Mouse (Mus musculus) cerebellum, adult 2 months (tissue): ENCODE results near the gene Dyrk3. TPM values are rescaled to one million over a fixed set of nuclear protein-coding genes. Genes with fewer than 3 reads are reported as not detected.
A peak's percentile ranks its signal among the peaks of the same experiment; 100 is the strongest.

Source experiments
- DNase-seq, 2 experiments: peaks; one replicate each; pipeline ENCODE4 v3.0.0; 2021
- H3K27ac ChIP-seq: fragments of 200-500 bp; 2 replicates; pipeline ENCODE4 v1.5.1; 2012; ENCODE audit warnings: low read length, control low read depth, inconsistent platforms; ENCODE audit not compliant: insufficient read depth
- H3K27me3 ChIP-seq: fragments of 200-500 bp; 2 replicates; pipeline ENCODE4 v1.6.1; 2012; ENCODE audit warnings: inconsistent platforms, mild to moderate bottlenecking, low read length, moderate library complexity; ENCODE audit not compliant: control insufficient read depth, insufficient read depth
- H3K4me1 ChIP-seq: fragments of 200-500 bp; 2 replicates; pipeline ENCODE4 v1.6.1; 2011; ENCODE audit warnings: low read length; ENCODE audit not compliant: control insufficient read depth, insufficient read depth
- H3K4me3 ChIP-seq: fragments of 200-500 bp; replicated peaks from 2 replicates; pipeline ENCODE3; 2011; ENCODE audit warnings: mild to moderate bottlenecking, low read depth, low read length, control low read depth; ENCODE audit not compliant: insufficient read depth
- CTCF ChIP-seq: fragments of 200-500 bp; IDR thresholded peaks from 2 replicates; pipeline ENCODE4 v1.5.1; 2011; ENCODE audit warnings: low read depth, mild to moderate bottlenecking, control low read depth, low read length, moderate library complexity, borderline replicate concordance; ENCODE audit not compliant: insufficient read depth
- POLR2A ChIP-seq: fragments of 200-500 bp; IDR thresholded peaks from 2 replicates; pipeline ENCODE4 v1.6.1; 2011; ENCODE audit warnings: low read length, control low read depth, borderline replicate concordance; ENCODE audit not compliant: insufficient read depth
- WGBS: fragments of 180-500 bp; shearing (Covaris S2); methylation state at CpG from one replicate; pipeline ENCODE4 v1.1.7; 2018; 5-methylcytosine and 5-hydroxymethylcytosine counted together
- polyA plus RNA-seq: library from polyadenylated mRNA; depleted of rRNA; stranded (reverse); fragments of >200 nt; gene quantifications from 2 replicates; pipeline ENCODE4 v1.2.3, GENCODE M21; 2012

Dyrk3 gene
- polyA plus RNA-seq, 1 experiment, result 2.9 TPM

DNA sequence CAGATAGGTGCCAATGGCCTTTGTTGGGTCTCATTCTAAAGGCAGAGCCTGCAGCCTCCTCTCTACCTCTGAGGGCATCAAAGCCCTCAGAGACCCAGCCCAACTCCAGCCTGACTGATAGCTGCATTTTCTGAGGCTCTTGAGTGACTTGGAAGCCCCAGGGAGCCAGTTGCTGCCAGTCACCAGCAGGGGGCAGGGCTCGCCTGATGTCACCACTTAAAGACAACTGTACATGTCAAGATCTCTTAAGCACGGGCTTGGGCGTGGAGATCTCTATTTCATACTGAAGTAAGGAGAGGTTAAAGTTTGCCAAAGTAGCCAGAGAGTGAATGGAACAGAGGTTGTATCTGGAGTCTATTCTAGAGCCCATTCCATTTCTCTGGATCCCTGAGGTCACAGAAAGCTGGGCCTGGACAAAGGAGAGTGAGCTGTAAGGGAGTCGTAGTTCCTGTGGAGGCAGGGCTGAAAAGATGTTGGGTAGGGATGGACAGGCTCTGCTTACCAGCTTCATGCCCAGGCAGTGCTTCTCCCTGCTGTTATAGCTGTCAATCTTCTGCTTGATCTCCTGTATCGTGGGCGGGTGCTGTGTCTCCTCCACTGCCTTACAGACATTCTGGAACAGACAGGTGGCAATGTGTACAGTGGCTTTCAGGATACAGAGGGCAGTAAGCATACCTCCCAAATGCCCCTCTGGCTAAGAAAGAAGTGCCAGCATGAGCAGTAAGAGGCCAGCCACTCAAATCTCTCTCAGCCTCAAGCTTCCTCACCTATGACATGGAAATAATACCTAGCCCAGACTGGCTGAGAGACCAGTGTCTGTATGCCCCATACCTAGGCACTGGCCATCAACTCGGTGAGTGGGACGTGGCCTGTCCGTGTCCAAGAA is 43.7 kb upstream of the Dyrk3 start:
- Histone ChIP-seq H3K27me3 (no peaks in the 10 kb centered on the region), H3K27ac (no peak overlapping the region), H3K4me1 (peaks cover 6% of the 10 kb centered on the region; the same call in 1 of the 2 replicates), H3K4me3 (no peak overlapping the region)
- DNase-seq, result peak; percentile 67 to 72
- no peak for TF ChIP-seq POLR2A
- TF ChIP-seq CTCF, result peak; percentile 85
- WGBS, result 60% methylated on average over 9 of the region's 9 CpGs

DNA sequence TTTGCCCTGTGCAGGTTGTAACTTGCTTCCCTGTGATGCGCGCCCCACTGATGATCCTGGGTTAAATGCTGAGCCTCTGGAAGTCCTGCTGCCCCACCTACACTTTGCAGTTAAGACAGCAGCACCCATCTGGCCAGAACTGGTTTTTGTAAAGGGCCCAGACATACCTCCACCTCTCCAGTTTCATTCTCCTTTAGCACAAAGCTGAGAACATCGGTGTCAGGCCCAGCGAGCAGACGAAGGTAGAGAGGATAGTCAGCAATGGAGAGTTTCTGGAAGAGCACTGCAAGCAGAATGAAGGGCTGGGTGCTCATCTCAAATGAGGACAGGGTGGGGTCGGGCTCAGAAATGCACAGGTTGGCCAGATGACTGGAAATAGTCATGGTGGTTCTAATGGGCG is 42.2 kb upstream of the Dyrk3 start:
- H3K27ac ChIP-seq, result no peak overlapping the region
- WGBS, result 98% methylated on average over 7 of the region's 7 CpGs
- H3K4me3 ChIP-seq, result no peak overlapping the region
- DNase-seq, result no peak
- H3K4me1 ChIP-seq, result peaks cover 6% of the 10 kb centered on the region; the same call in 1 of the 2 replicates
- TF ChIP-seq POLR2A (no peak), CTCF (no peak)
- no peaks in the 10 kb centered on the region for H3K27me3 ChIP-seq

DNA sequence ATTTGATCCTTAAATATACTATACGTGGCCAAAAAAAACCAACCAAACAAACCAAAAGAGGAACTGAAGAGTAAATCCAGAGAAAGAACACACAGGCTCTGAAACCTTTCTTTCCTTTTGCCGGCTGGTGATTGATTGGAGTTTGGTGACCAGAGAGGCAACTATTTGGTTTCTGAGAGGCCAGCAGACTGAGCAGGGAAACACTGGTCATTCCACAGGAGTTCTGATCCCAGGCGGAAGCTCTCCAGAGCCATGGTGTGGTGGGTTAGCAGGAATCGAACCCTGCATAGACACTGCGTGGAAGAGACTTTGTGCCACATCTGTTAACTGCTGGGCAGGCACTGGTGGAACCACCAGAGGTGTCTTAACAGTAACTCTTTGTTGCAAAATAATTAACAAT is 39.9 kb upstream of the Dyrk3 start:
- H3K27me3 ChIP-seq, result no peaks in the 10 kb centered on the region
- H3K4me3 ChIP-seq, result no peak overlapping the region
- no peaks in the 10 kb centered on the region for H3K4me1 ChIP-seq
- no peak for DNase-seq
- no peak overlapping the region for H3K27ac ChIP-seq
- WGBS, result 90% methylated on average over 5 of the region's 5 CpGs
- TF ChIP-seq CTCF (no peak), POLR2A (no peak)

DNA sequence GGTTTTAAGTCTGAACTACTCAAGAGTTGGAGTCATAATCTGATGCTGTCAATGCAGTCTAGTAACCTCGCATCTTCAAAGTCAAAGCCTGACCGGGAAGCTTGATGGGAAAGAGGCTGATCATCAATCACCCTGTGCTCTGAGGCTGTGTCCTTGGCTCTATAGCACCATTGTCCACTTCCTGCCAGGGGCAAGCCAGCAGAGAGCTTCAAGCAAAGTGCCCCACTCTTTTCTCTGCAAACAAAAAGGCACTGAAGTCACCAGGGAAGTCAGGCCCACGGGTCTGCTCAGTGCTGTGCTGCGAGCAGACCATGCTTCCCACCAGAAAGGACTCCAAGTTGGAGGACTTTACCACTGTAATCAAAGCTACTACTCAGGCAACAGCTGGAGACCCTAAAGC is 39.1 kb upstream of the Dyrk3 start:
- no peak for TF ChIP-seq POLR2A
- TF ChIP-seq CTCF, result no peak
- no peaks in the 10 kb centered on the region for H3K27me3 ChIP-seq
- H3K27ac ChIP-seq, result no peak overlapping the region
- no peak overlapping the region for H3K4me3 ChIP-seq
- DNase-seq, result no peak
- 87% methylated on average over 4 of the region's 4 CpGs for WGBS
- no peaks in the 10 kb centered on the region for H3K4me1 ChIP-seq

DNA sequence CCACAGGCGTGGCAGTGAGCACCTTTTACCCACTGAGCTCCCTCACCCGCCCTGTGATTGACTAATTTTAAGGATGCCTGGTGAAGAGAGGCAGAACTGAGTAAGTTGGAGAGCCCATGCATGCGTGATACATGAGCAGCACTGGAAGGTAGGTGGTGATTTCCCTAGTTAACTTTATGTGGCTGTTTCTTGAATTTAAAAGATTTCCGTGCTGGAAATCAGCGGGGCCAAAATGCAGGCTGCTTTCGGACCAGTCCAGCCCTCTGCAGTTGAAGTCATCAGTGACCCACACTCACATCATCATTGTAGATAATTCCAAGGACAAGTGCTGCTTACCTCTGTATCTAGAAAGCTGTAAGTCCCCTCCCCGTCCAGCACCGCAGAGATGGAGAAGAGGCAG is 37.7 kb upstream of the Dyrk3 start:
- no peak for TF ChIP-seq POLR2A
- no peak for TF ChIP-seq CTCF

DNA sequence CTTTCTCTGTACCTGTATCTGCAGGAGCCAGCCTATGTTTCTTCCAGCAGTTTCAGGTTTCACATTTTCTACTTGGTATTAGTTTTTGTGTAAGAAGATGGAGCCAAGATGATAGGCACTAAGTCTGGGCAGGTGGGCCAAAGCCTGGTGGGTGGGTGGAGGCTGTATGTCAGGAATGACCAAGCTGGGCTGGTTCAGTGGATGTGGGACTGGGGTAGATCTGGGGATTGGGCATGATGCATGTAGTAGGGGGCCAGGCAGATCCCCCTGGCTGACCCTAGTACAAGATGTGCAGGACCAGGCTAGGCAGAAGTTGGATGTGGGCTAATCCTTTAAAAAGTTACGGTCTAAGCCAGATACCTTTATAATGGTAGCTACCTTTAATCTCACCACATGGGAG is 37.0 kb upstream of the Dyrk3 start:
- no peaks in the 10 kb centered on the region for H3K4me1 ChIP-seq
- no peak for DNase-seq
- H3K27me3 ChIP-seq, result no peaks in the 10 kb centered on the region
- no peak overlapping the region for H3K4me3 ChIP-seq
- WGBS, result 96% methylated on average over 1 of the region's 1 CpGs
- H3K27ac ChIP-seq, result no peak overlapping the region
- no peak for TF ChIP-seq POLR2A
- no peak for TF ChIP-seq CTCF

More for the DNA sequence above, 37.7 kb upstream of the Dyrk3 start:
- Histone ChIP-seq H3K4me1 (no peaks in the 10 kb centered on the region), H3K4me3 (no peak overlapping the region), H3K27me3 (no peaks in the 10 kb centered on the region), H3K27ac (no peak overlapping the region)
- no peak for DNase-seq
- WGBS, result 94% methylated on average over 8 of the region's 8 CpGs

DNA sequence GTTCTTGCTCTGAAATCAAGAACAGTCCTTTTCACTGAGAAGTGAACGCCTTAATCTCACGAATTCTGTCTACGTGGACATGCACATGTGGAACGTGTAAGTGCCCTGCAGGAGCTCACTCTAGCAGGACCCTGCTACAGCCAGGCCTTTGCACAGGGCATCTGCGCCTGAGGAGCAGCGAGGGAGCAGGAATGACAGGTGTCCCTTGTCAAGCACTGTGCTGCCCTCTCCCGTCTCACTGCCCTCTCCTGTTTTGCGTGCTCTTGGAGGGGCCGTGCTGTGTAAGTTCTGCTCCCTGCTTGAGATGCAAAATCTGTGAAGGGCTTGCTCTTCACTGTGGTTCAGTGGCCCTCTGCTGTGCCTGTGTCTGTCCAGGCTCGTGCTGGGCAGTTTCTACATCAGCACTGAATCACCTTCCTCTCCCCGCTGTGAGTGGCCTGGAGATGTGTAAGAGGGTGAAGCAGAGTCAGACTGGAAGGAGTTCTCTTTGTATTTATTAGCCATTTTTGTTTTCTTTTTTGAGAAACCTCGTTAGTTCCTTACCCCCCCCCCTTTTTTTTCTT is 36.2 kb upstream of the Dyrk3 start:
- H3K4me3 ChIP-seq, result no peak overlapping the region
- no peak overlapping the region for H3K27ac ChIP-seq
- peak; percentile 38 to 57 for DNase-seq
- 81% methylated on average over 12 of the region's 12 CpGs for WGBS
- no peaks in the 10 kb centered on the region for H3K27me3 ChIP-seq
- no peak for TF ChIP-seq POLR2A
- TF ChIP-seq CTCF, result no peak
- H3K4me1 ChIP-seq, result no peaks in the 10 kb centered on the region

DNA sequence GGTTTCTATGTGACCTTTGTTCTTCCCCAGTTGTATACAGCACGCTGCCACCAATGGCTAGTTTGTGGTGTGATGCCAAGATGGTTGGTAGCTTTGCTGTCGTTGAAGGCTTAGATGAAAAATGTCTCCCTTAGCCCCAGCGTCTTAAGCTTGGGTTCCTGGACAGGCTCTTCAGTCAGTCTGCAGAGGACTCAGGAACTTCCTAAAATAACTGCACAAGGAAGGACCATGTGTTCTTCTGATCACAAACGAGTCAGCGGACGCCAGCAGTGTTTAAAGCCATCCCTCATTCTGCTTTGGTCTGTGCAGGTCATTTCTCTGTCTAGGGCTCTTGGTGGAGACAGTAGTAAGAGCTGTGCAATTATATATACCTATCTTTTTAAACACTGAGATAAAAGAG is 35.7 kb upstream of the Dyrk3 start:
- Histone ChIP-seq H3K27ac (no peak overlapping the region), H3K4me1 (no peaks in the 10 kb centered on the region), H3K27me3 (no peaks in the 10 kb centered on the region), H3K4me3 (no peak overlapping the region)
- 72% methylated on average over 6 of the region's 6 CpGs for WGBS
- no peak for DNase-seq
- TF ChIP-seq POLR2A (no peak), CTCF (no peak)
